Mouse (Mus musculus): ENCODE data around the gene Myh14.

The Myh14 gene

GRCm38 (mm10) chr7:44669103-44669502 is 1.5 kb downstream of the Myh14 start:
- DNase-seq (ENCODE audit: low spot score) = no peak

- DNase-seq (ENCODE audit: low spot score) = no peak
These were observed 2.5 kb downstream of the Myh14 start for GRCm38 (mm10) chr7:44667996-44668738.

- DNase-seq (ENCODE audit: low spot score) = no peak
These were observed 4.2 kb downstream of the Myh14 start for GRCm38 (mm10) chr7:44666462-44666861.

- no peak for DNase-seq (ENCODE audit: low spot score)
These were observed 5.9 kb downstream of the Myh14 start for GRCm38 (mm10) chr7:44664731-44665130.

- no peak for DNase-seq (ENCODE audit: low spot score)
These were observed 7.1 kb downstream of the Myh14 start for GRCm38 (mm10) chr7:44663546-44663945.

GRCm38 (mm10) chr7:44662569-44662968 is 8.1 kb downstream of the Myh14 start:
- DNase-seq (ENCODE audit: low spot score) = no peak

- peak; percentile 34 for DNase-seq (ENCODE audit: low spot score)
These were observed 8.5 kb downstream of the Myh14 start for GRCm38 (mm10) chr7:44662168-44662567.

GRCm38 (mm10) chr7:44661219-44661618 is 9.4 kb downstream of the Myh14 start:
- DNase-seq (ENCODE audit: low spot score) = no peak

- DNase-seq (ENCODE audit: low spot score) = peak; percentile 80
These were observed 15.1 kb downstream of the Myh14 start for GRCm38 (mm10) chr7:44655504-44655903.

- DNase-seq (ENCODE audit: low spot score) = peak; percentile 35
These were observed 16.9 kb downstream of the Myh14 start for GRCm38 (mm10) chr7:44653773-44654172.

- no peak for DNase-seq (ENCODE audit: low spot score)
These were observed 19.2 kb downstream of the Myh14 start for GRCm38 (mm10) chr7:44651416-44651815.

GRCm38 (mm10) chr7:44649990-44650389 is 20.7 kb downstream of the Myh14 start:
- DNase-seq (ENCODE audit: low spot score) = peak; percentile 89

GRCm38 (mm10) chr7:44649094-44649610 is 21.5 kb downstream of the Myh14 start:
- no peak for DNase-seq (ENCODE audit: low spot score)

GRCm38 (mm10) chr7:44647729-44648128 is 22.9 kb downstream of the Myh14 start:
- DNase-seq (ENCODE audit: low spot score) = no peak

- peak; percentile 85 for DNase-seq (ENCODE audit: low spot score)
These were observed 23.5 kb downstream of the Myh14 start for GRCm38 (mm10) chr7:44647042-44647724.

- no peak for DNase-seq (ENCODE audit: low spot score)
These were observed 24.7 kb downstream of the Myh14 start for GRCm38 (mm10) chr7:44645951-44646350.

GRCm38 (mm10) chr7:44645256-44645655 is 25.4 kb downstream of the Myh14 start:
- DNase-seq (ENCODE audit: low spot score) = no peak

GRCm38 (mm10) chr7:44641887-44642286 is 28.8 kb downstream of the Myh14 start:
- DNase-seq (ENCODE audit: low spot score) = no peak

GRCm38 (mm10) chr7:44640843-44641605 is 29.6 kb downstream of the Myh14 start:
- no peak for DNase-seq (ENCODE audit: low spot score)

- no peak for DNase-seq (ENCODE audit: low spot score)
These were observed 32.0 kb downstream of the Myh14 start for GRCm38 (mm10) chr7:44638663-44639062.

GRCm38 (mm10) chr7:44636684-44637083 is 34.0 kb downstream of the Myh14 start:
- no peak for DNase-seq (ENCODE audit: low spot score)

GRCm38 (mm10) chr7:44633407-44633806 is 37.2 kb downstream of the Myh14 start:
- peak; percentile 43 for DNase-seq (ENCODE audit: low spot score)

GRCm38 (mm10) chr7:44632676-44633075 is 38.0 kb downstream of the Myh14 start:
- no peak for DNase-seq (ENCODE audit: low spot score)
